Mouse (Mus musculus) forebrain, embryonic 11.5 days (tissue): ENCODE measurements around the gene Ankub1. TPM values are rescaled to one million over a fixed set of nuclear protein-coding genes. Genes with fewer than 3 reads are reported as not detected.

Experiments used
- ATAC-seq: fragments of 200-750 bp; cut with Nextera tagmentation; replicated peaks from 2 replicates; pipeline ENCODE4 v1.8.0; 2017; ENCODE audit warnings: moderate TSS enrichment; ENCODE audit not compliant: low FRiP score
- DNase-seq: peaks from one replicate; pipeline ENCODE4 v3.0.0-alpha.2; 2017; ENCODE audit warnings: low spot score
- H3K27ac ChIP-seq: fragments of 300-500 bp; sonication (generic); 2 replicates; pipeline ENCODE4 v1.5.1; 2014; ENCODE audit warnings: low read depth, low read length
- H3K27me3 ChIP-seq: fragments of 300-500 bp; sonication (generic); 2 replicates; pipeline ENCODE4 v1.6.1; 2014; ENCODE audit warnings: mild to moderate bottlenecking, low read length, mixed read lengths; ENCODE audit not compliant: control insufficient read depth, insufficient read depth
- H3K36me3 ChIP-seq: fragments of 300-500 bp; sonication (generic); 2 replicates; pipeline ENCODE4 v1.6.1; 2014; ENCODE audit warnings: mild to moderate bottlenecking, low read length, moderate library complexity, mixed read lengths; ENCODE audit not compliant: control insufficient read depth, insufficient read depth
- H3K4me1 ChIP-seq: fragments of 300-500 bp; sonication (generic); replicated peaks from 2 replicates; pipeline ENCODE4 v1.6.1; 2014; ENCODE audit warnings: low read length, mixed read lengths; ENCODE audit not compliant: control insufficient read depth, insufficient read depth
- H3K4me2 ChIP-seq: fragments of 300-500 bp; sonication (generic); 2 replicates; pipeline ENCODE4 v1.6.1; 2014; ENCODE audit warnings: low read depth, mild to moderate bottlenecking, low read length, moderate library complexity, mixed read lengths; ENCODE audit not compliant: severe bottlenecking
- H3K4me3 ChIP-seq: fragments of 300-500 bp; sonication (generic); 2 replicates; pipeline ENCODE4 v1.5.1; 2014; ENCODE audit warnings: low read depth, low read length
- H3K9ac ChIP-seq: fragments of 300-500 bp; sonication (generic); 2 replicates; pipeline ENCODE4 v1.6.1; 2014; ENCODE audit warnings: low read length
- H3K9me3 ChIP-seq: fragments of 300-500 bp; sonication (generic); 2 replicates; pipeline ENCODE4 v1.6.1; 2016; ENCODE audit warnings: low read length, mixed read lengths; ENCODE audit not compliant: control insufficient read depth
- WGBS: fragments of 180-500 bp; shearing (Covaris S2); extraction: QIAGEN DNeasy Blood & Tissue Kit; methylation state at CpG from one replicate; pipeline ENCODE4 v1.1.7; 2014; 5-methylcytosine and 5-hydroxymethylcytosine counted together
- polyA plus RNA-seq: library from polyadenylated mRNA; unstranded; fragments of >200 nt; fragmentation: Nextera tagmentation; extraction: Ambion mirVana; gene quantifications from 2 replicates; pipeline ENCODE4 v1.2.1, GENCODE M21; 2014

Gene Ankub1
- polyA plus RNA-seq, 1 experiment from 2014 or later, result not detected

GRCm38 (mm10) chr3:57653646-57654045 is 39.0 kb downstream of the Ankub1 start:
- no peaks in the 10 kb centered on the region for H3K27me3 ChIP-seq
- no peaks in the 10 kb centered on the region for H3K9me3 ChIP-seq
- WGBS, result 85% methylated on average over 3 of the region's 3 CpGs

DNA sequence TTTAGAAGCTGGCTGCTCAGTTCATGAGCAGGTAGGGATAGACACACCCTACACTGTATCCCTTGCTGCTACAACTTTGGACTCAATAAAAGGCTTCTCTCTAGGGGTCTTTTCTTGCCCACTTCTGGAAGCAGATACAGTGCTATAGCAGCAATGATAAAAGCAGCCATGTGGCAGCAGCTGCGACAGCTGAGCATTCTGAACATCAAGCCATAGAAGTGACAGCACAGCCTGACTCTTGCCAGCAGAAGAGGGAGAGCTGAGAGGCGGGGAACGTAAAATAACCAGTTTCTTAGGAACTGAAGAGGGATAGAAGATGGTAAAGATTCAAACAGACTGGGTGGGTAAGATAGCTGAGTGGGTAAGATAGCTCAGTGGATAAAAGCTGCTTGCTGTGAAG is 40.1 kb downstream of the Ankub1 start:
- no peaks in the 10 kb centered on the region; the same call in 1 of the 2 replicates for H3K4me1 ChIP-seq
- H3K9ac ChIP-seq, result no peak overlapping the region
- DNase-seq, result no peak
- no peaks in the 10 kb centered on the region for H3K27me3 ChIP-seq
- 91% methylated on average over 3 of the region's 3 CpGs for WGBS
- ATAC-seq, result no peak
- no peak overlapping the region for H3K27ac ChIP-seq
- no peaks in the 10 kb centered on the region for H3K36me3 ChIP-seq
- H3K9me3 ChIP-seq, result no peaks in the 10 kb centered on the region
- H3K4me2 ChIP-seq, result no peak overlapping the region
- no peak overlapping the region for H3K4me3 ChIP-seq

More at GRCm38 (mm10) chr3:57653646-57654045, 39.0 kb downstream of the Ankub1 start:
- Histone ChIP-seq H3K36me3 (no peaks in the 10 kb centered on the region), H3K4me1 (no peaks in the 10 kb centered on the region; the same call in 1 of the 2 replicates), H3K4me2 (no peak overlapping the region), H3K4me3 (no peak overlapping the region), H3K27ac (no peak overlapping the region), H3K9ac (no peak overlapping the region)
- ATAC-seq (no peak), DNase-seq (no peak)

GRCm38 (mm10) chr3:57651865-57652259 is 40.7 kb downstream of the Ankub1 start:
- Histone ChIP-seq H3K4me3 (peak overlapping the region; percentile 76), H3K4me2 (peak overlapping the region; percentile 71), H3K27me3 (no peaks in the 10 kb centered on the region), H3K9ac (peak overlapping the region; percentile 77), H3K27ac (no peak overlapping the region; the same call in 1 of the 2 replicates), H3K9me3 (no peaks in the 10 kb centered on the region), H3K4me1 (no peaks in the 10 kb centered on the region; the same call in 1 of the 2 replicates), H3K36me3 (no peaks in the 10 kb centered on the region)
- WGBS, result 71% methylated on average over 3 of the region's 3 CpGs
- ATAC-seq (peak; percentile 42; the same call in 1 of the 2 replicates), DNase-seq (no peak)

GRCm38 (mm10) chr3:57651231-57651864 is 41.3 kb downstream of the Ankub1 start, which contains the start of gene Commd2:
Commd2 (minus strand) TSS chr3:57651715.
- DNase-seq (peak; percentile 93), ATAC-seq (peak; percentile 98)
- no peaks in the 10 kb centered on the region for H3K36me3 ChIP-seq
- H3K27me3 ChIP-seq, result no peaks in the 10 kb centered on the region
- peak within 1 kb of the TSS; percentile 71 for H3K4me2 ChIP-seq
- H3K9ac ChIP-seq, result peak within 1 kb of the TSS; percentile 77
- H3K9me3 ChIP-seq, result no peaks in the 10 kb centered on the region
- no peaks in the 10 kb centered on the region; the same call in 1 of the 2 replicates for H3K4me1 ChIP-seq
- peak within 1 kb of the TSS; percentile 76 for H3K4me3 ChIP-seq
- H3K27ac ChIP-seq, result peak within 1 kb of the TSS; percentile 73
- WGBS, result under 1% methylated on average over 42 of the region's 42 CpGs

DNA sequence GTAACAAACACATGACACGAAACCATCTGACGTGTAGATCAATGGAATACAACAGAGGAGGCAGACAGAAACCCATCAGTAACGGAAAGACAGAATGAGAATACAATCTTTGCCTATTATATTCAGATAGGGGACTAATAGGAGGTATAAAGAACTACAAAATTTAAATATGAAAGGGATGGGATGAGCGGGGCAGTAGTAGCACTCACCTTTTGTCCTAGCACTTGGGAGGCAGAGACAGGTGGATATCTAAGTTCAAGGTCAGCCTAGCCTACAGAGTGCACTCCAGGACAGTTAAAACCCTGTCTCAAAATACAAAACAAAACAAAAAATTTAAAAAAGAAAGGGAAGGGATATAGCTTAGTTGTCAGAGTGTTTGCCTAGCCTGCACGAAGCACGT is 49.4 kb downstream of the Ankub1 start:
- no peaks in the 10 kb centered on the region for H3K9me3 ChIP-seq
- H3K27me3 ChIP-seq, result no peaks in the 10 kb centered on the region
- ATAC-seq (no peak), DNase-seq (no peak)
- peaks cover 3% of the 10 kb centered on the region; the same call in 1 of the 2 replicates for H3K36me3 ChIP-seq
- WGBS, result 91% methylated on average over 6 of the region's 6 CpGs
- no peaks in the 10 kb centered on the region for H3K4me1 ChIP-seq
- H3K27ac ChIP-seq, result no peak overlapping the region
- no peak overlapping the region for H3K4me3 ChIP-seq
- H3K9ac ChIP-seq, result no peak overlapping the region
- no peak overlapping the region for H3K4me2 ChIP-seq

- Histone ChIP-seq H3K27ac (no peak overlapping the region), H3K9me3 (no peaks in the 10 kb centered on the region), H3K27me3 (no peaks in the 10 kb centered on the region), H3K36me3 (no peaks in the 10 kb centered on the region), H3K4me3 (no peak overlapping the region), H3K4me2 (no peak overlapping the region), H3K4me1 (no peaks in the 10 kb centered on the region), H3K9ac (no peak overlapping the region)
- 78% methylated on average over 6 of the region's 6 CpGs for WGBS
- DNase-seq (no peak), ATAC-seq (no peak)
These were observed 55.0 kb downstream of the Ankub1 start for GRCm38 (mm10) chr3:57637596-57637995.

- Histone ChIP-seq H3K27ac (no peak overlapping the region), H3K9me3 (no peaks in the 10 kb centered on the region), H3K36me3 (no peaks in the 10 kb centered on the region), H3K4me3 (no peak overlapping the region), H3K4me2 (no peak overlapping the region), H3K27me3 (no peaks in the 10 kb centered on the region), H3K9ac (no peak overlapping the region), H3K4me1 (no peaks in the 10 kb centered on the region)
- DNase-seq (no peak), ATAC-seq (no peak)
- 88% methylated on average over 3 of the region's 3 CpGs for WGBS
These were observed 57.7 kb downstream of the Ankub1 start for GRCm38 (mm10) chr3:57634763-57635487.

GRCm38 (mm10) chr3:57626954-57627513 is 65.6 kb downstream of the Ankub1 start:
- DNase-seq, result no peak
- no peak for ATAC-seq

More at GRCm38 (mm10) chr3:57626954-57627513, 65.6 kb downstream of the Ankub1 start:
- Histone ChIP-seq H3K4me3 (no peak overlapping the region), H3K9ac (no peak overlapping the region), H3K4me2 (no peak overlapping the region), H3K27me3 (no peaks in the 10 kb centered on the region), H3K9me3 (no peaks in the 10 kb centered on the region), H3K36me3 (no peaks in the 10 kb centered on the region), H3K4me1 (no peaks in the 10 kb centered on the region), H3K27ac (no peak overlapping the region)
- 87% methylated on average over 11 of the region's 11 CpGs for WGBS
